ENCODE assay signal across 8 mouse cellular contexts in the genomic region with DNA sequence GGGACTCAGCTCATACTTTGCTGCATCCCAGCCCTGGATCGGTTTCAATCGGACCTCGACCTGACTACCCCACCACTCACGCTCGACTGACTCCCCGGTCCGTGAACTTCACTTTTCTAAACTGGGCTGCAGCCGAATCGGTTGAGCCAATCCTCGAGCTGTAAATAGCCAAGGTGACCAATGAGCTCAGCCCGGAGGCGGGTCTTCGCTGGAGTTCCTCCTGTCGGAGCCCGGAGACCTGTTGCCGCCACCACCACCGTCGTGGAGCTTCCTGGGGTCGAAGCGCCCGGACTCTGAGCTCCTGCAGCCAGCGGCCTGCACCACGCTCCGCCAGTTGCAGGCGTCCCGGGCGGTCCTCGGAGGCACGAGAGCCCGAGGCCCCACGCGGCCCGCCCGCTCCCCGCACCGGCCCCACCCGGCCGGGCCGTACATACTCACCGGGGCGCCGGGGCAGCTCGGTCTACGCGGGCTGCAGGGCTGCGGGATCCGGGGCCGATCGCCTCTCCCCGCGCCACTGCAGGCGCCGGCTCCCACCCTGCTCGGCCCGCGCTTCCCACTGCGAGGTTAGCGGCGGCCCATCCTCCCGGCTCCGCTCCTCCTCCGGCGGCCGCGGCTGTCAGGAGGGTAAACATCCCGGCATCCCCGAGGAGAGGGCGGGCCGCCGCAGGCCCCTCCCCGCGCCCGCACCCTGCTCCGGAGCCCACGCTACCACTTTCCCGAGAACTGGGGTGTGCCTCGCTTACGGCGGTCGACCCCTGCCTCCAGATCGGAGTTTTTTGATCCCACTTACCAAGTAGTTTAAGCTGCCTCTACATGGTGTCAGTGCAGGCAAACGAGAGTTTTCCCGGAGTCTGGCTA. TPM values are rescaled to one million over a fixed set of nuclear protein-coding genes. Genes with fewer than 3 reads are reported as not detected.
DNase-seq lines count a peak whose midpoint lies in the region; ATAC-seq and TF ChIP-seq lines count a peak whose summit lies in the region.

No protein-coding gene starts in this region.

- H3K27ac ChIP-seq in hindbrain, embryonic 14.5 days: peak overlapping the region; percentile 75

- POLR2A ChIA-PET in Patski (lab: Charles Lee): interaction anchor here (0.5 to 2.3 kb wide), 3 partner anchors 14 to 250 kb away, joined by 4 to 6 read pairs (median 6); no protein-coding TSS in a partner anchor

- no peaks in the 10 kb centered on the region for H3K36me3 ChIP-seq in hindbrain, embryonic 14.5 days (replicated peaks; ENCODE audit: control insufficient read depth, insufficient read depth)

- H3K4me1 ChIP-seq in hindbrain, embryonic 14.5 days (replicated peaks; ENCODE audit: control insufficient read depth, insufficient read depth, low read length): peaks cover 7% of the 10 kb centered on the region; the same call in 1 of the 2 replicates

- peak overlapping the region; percentile 53 for H3K9ac ChIP-seq in hindbrain, embryonic 14.5 days

- peak overlapping the region; percentile 63 for H3K4me2 ChIP-seq in hindbrain, embryonic 14.5 days (replicated peaks)

- peak overlapping the region; percentile 74 for H3K4me3 ChIP-seq in hindbrain, embryonic 14.5 days (replicated peaks; ENCODE audit: low read length)

- in situ Hi-C loops in Patski (cut with MboI; ENCODE audit: low pct_unique_long_range_greater_than_20kb): loop anchor here (10.0 kb wide), 1 partner anchor 225 kb away; a partner anchor contains a TSS

- CTCF ChIA-PET in Patski (lab: Charles Lee): interaction anchor here (0.9 to 3.7 kb wide), 29 partner anchors 15 to 293 kb away, joined by 3 to 15 read pairs (median 4); no protein-coding TSS in a partner anchor

- WGBS in hindbrain, embryonic 14.5 days: under 1% methylated on average over 72 of the region's 83 CpGs

- peak; percentile 91 for DNase-seq in Patski (ENCODE audit: low read depth, low spot score)
- peak; percentile 98 to 99 for DNase-seq in cerebellum, postnatal 14 days
- peak; percentile 92 to 98 for DNase-seq in frontal cortex, postnatal 14 days (ENCODE audit: low spot score in 2 of 2)
- peak; percentile 93 for DNase-seq in hindbrain, embryonic 14.5 days (ENCODE audit: low spot score)
- DNase-seq in layer of hippocampus, postnatal 36 days: peak; percentile 94 to 96
- DNase-seq in lung, postnatal 36 days: peak; percentile 99
- DNase-seq in retina, postnatal 1 day: peak; percentile 97
- DNase-seq in urinary bladder, adult 18-20 months (ENCODE audit: low spot score in 2 of 2): peak; percentile 95 to 96

- no peaks in the 10 kb centered on the region for H3K27me3 ChIP-seq in Patski
- no peaks in the 10 kb centered on the region for H3K27me3 ChIP-seq in hindbrain, embryonic 14.5 days (ENCODE audit: control insufficient read depth, insufficient read depth, low read length)

- ATAC-seq in Patski: peak; percentile 85
- ATAC-seq in hindbrain, embryonic 14.5 days (ENCODE audit: low FRiP score): peak; percentile 97

- H3K9me3 ChIP-seq in hindbrain, embryonic 14.5 days (ENCODE audit: control insufficient read depth, low read length): no peaks in the 10 kb centered on the region

- no peak for TF ChIP-seq CTCF in Patski (IDR thresholded peaks at IDR 0.05)

RNA-seq across cellular contexts. Expression of a gene that starts 0.6 kb away (rescaled TPM):
- 72.7 TPM for polyA plus RNA-seq in Patski (2021)
- 12.4 and 14.9 TPM in 2 replicates for polyA plus RNA-seq in hindbrain, embryonic 14.5 days (2014; fragmentation: Nextera tagmentation; extraction: Ambion mirVana)
- total RNA-seq in layer of hippocampus, postnatal 36 days (2021): 10 to 100 TPM; 34.4 to 35.6 TPM

Comparison
In these comparisons a context has a peak if more than half of its experiments do, and no peak if none do; other contexts are left out.
1. Peak in every context shown above with its lines: DNase-seq, ATAC-seq, H3K4me3 ChIP-seq and H3K27ac ChIP-seq.